Mouse (Mus musculus) limb, embryonic 15.5 days (tissue): Measurements from ENCODE around the gene Gm20388. TPM values are rescaled to one million over a fixed set of nuclear protein-coding genes. Genes with fewer than 3 reads are reported as not detected.

Experiments used
- ATAC-seq: fragments of 200-750 bp; cut with Nextera tagmentation; 2 replicates; pipeline ENCODE4 v1.8.0; 2017; ENCODE audit warnings: low read depth, moderate TSS enrichment; ENCODE audit not compliant: insufficient number of reproducible peaks, low FRiP score, low TSS enrichment
- H3K27ac ChIP-seq: fragments of 300-500 bp; sonication (generic); 2 replicates; pipeline ENCODE4 v1.5.1; 2015; ENCODE audit warnings: moderate library complexity, mild to moderate bottlenecking, inconsistent platforms
- H3K27me3 ChIP-seq: fragments of 300-500 bp; sonication (generic); 2 replicates; pipeline ENCODE4 v1.6.1; 2015; ENCODE audit warnings: inconsistent platforms
- H3K36me3 ChIP-seq: fragments of 300-500 bp; sonication (generic); 2 replicates; pipeline ENCODE4 v1.6.1; 2015; ENCODE audit warnings: inconsistent platforms
- H3K4me1 ChIP-seq: fragments of 300-500 bp; sonication (generic); 2 replicates; pipeline ENCODE4 v1.6.1; 2015; ENCODE audit warnings: inconsistent platforms
- H3K4me2 ChIP-seq: fragments of 300-500 bp; sonication (generic); 2 replicates; pipeline ENCODE4 v1.6.1; 2015; ENCODE audit warnings: mild to moderate bottlenecking, inconsistent platforms
- H3K4me3 ChIP-seq: fragments of 300-500 bp; sonication (generic); 2 replicates; pipeline ENCODE4 v1.5.1; 2015; ENCODE audit warnings: mild to moderate bottlenecking, inconsistent platforms
- H3K9ac ChIP-seq: fragments of 300-500 bp; sonication (generic); 2 replicates; pipeline ENCODE4 v1.6.1; 2015; ENCODE audit warnings: inconsistent platforms
- H3K9me3 ChIP-seq: fragments of 300-500 bp; sonication (generic); 2 replicates; pipeline ENCODE4 v1.6.1; 2016; ENCODE audit warnings: inconsistent platforms
- WGBS: fragments of 180-500 bp; shearing (Covaris S2); methylation state at CpG from one replicate; pipeline ENCODE4 v1.1.7; 2015; 5-methylcytosine and 5-hydroxymethylcytosine counted together
- polyA plus RNA-seq: library from polyadenylated mRNA; unstranded; fragments of >200 nt; fragmentation: Nextera tagmentation; extraction: Ambion mirVana; gene quantifications from 2 replicates; pipeline ENCODE4 v1.2.1, GENCODE M21; 2015

Gene Gm20388
- polyA plus RNA-seq, 1 experiment from 2014 or later, result 4.9 TPM

DNA sequence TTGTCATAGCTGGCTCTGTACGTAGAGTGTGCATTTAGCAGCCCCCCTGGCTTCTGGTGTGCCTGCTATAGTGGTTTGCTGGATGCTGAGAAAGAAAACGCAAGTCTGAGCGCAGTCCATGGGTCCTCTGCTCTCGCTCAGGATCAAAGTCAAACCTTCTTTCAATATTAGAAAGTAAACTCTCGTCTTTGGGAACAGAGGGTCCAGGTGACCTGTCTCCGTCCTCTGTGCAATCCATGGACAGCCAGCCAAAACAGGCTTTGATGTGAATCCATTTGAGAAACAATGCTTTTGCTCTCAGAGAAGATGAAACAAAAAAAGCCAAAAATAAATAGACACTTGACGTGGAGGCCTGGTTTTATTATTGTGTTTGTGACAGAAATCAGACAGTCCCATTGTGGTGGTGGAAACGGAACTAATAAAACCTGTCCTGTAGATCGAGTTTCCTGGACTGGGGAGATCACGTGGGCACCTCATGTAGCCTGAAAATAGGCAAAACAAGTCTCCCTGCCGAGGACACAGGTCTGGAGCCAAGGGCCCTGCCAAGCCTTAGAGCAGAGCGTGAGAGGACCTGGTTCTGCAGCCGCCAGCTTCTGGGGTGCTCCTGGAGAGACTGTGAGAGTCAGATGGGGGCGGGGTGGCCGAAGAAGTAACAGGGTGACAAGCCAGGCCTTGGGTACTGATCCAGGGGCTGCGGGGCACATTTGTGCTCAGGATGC is 3902.7 kb downstream of the Gm20388 start:
- Histone ChIP-seq H3K27ac (0 out of 2 replicates have a peak overlapping the region, but pooled peaks have one; percentile 30), H3K4me3 (no peak overlapping the region), H3K4me1 (peaks cover 7% of the 10 kb centered on the region; the same call in 1 of the 2 replicates), H3K4me2 (no peak overlapping the region), H3K36me3 (peaks cover 4% of the 10 kb centered on the region; the same call in 1 of the 2 replicates), H3K9ac (no peak overlapping the region), H3K27me3 (no peaks in the 10 kb centered on the region), H3K9me3 (no peaks in the 10 kb centered on the region)
- WGBS, result 52% methylated on average over 16 of the region's 16 CpGs
- ATAC-seq, result no peak

DNA sequence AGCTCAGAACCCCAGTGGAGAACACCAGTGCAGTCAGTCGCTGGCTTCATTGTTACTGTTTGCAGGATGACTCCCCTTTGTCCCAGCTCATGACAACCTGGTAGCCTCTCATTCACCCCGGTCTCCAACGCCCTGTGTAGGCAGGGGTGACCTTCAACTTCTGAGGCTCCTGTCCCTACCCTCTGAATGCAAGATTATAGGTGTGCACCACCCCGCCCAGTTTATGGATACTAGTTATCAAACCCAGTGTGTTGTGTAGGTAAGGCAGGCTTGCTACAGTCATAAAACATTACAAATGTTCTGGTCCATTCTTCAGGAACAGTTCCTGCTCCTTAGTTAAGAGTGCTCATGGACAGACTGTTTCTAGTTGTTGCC is 3903.2 kb downstream of the Gm20388 start:
- Histone ChIP-seq H3K4me3 (no peak overlapping the region), H3K27me3 (no peaks in the 10 kb centered on the region), H3K9ac (no peak overlapping the region), H3K4me2 (no peak overlapping the region), H3K27ac (0 out of 2 replicates have a peak overlapping the region, but pooled peaks have one; percentile 30), H3K36me3 (peaks cover 7% of the 10 kb centered on the region; the same call in 1 of the 2 replicates), H3K4me1 (peaks cover 7% of the 10 kb centered on the region; the same call in 1 of the 2 replicates), H3K9me3 (no peaks in the 10 kb centered on the region)
- no peak for ATAC-seq
- WGBS, result 89% methylated on average over 4 of the region's 4 CpGs

DNA sequence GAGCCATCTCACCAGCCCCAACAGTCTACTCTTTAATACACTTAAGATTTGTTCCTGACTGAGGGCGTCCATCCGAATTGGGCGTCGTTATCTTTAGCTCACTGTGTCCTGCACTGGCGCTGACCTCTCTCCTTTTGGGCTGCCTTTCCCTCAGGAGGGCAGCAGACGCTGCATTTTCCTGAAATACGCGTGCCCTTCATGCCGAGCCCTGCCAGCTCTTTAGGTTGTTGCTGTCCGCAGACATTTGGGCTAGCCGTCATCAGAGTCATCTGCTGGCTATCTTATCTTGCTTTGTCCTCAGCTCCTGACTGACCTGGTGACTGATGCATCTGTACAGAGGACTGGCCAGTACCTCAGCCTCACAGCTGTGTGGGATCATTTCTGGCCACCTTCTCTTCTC is 3904.7 kb downstream of the Gm20388 start:
- Histone ChIP-seq H3K36me3 (peaks cover 7% of the 10 kb centered on the region; the same call in 1 of the 2 replicates), H3K27me3 (no peaks in the 10 kb centered on the region), H3K9me3 (no peaks in the 10 kb centered on the region), H3K4me1 (peaks cover 7% of the 10 kb centered on the region; the same call in 1 of the 2 replicates), H3K9ac (no peak overlapping the region), H3K4me3 (no peak overlapping the region), H3K27ac (no peak overlapping the region), H3K4me2 (no peak overlapping the region)
- WGBS, result 84% methylated on average over 11 of the region's 11 CpGs
- ATAC-seq, result no peak

DNA sequence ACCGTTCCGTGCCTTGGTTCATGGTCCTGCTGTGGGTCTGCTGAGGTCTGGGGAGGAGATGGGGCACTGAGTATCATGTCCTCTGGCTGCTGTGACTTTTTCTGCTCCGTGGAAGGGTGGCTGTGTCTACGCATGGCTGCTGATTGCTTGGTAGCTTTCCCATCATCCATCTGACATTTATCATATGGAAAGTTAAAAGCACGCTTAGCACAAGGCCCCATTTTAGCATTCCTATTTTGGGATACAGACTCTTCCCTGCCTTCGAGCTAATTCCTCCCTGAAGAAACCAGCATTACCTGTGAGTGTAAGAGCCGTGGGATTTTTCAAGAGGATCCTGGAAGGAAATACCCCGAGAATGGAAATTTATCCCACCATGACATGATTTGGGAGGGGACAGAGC is 3906.3 kb downstream of the Gm20388 start:
- H3K9ac ChIP-seq, result no peak overlapping the region
- H3K4me3 ChIP-seq, result no peak overlapping the region
- no peaks in the 10 kb centered on the region for H3K9me3 ChIP-seq
- no peak for ATAC-seq
- WGBS, result 81% methylated on average over 8 of the region's 8 CpGs
- H3K27me3 ChIP-seq, result no peaks in the 10 kb centered on the region
- H3K4me2 ChIP-seq, result no peak overlapping the region
- peaks cover 10% of the 10 kb centered on the region; the same call in 1 of the 2 replicates for H3K36me3 ChIP-seq
- no peak overlapping the region for H3K27ac ChIP-seq
- H3K4me1 ChIP-seq, result peaks cover 7% of the 10 kb centered on the region; the same call in 1 of the 2 replicates

DNA sequence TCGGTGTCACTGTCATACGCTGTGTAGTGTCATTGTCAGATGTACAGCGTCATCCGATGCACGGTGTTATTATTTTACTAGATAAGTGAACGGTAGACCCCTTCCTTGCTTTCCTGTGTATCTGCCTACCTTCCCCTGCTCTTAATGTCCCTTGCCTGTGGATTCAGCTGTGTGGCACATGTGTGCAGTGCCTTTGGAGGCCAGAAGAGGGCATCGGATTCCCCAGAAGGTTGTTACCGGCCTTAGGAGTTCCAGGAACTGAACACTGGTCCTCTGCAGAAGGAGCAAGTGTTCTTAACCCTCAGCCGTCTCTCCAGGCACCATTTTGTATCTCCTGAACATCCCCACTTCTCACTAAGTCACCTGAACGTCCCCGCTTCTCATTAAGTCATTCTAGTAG is 3907.1 kb downstream of the Gm20388 start:
- WGBS, result 92% methylated on average over 11 of the region's 11 CpGs
- H3K36me3 ChIP-seq, result peaks cover 10% of the 10 kb centered on the region; the same call in 1 of the 2 replicates
- no peak overlapping the region for H3K4me2 ChIP-seq
- no peak overlapping the region for H3K4me3 ChIP-seq
- no peak for ATAC-seq
- H3K27me3 ChIP-seq, result no peaks in the 10 kb centered on the region
- no peak overlapping the region for H3K9ac ChIP-seq
- H3K27ac ChIP-seq, result no peak overlapping the region
- peaks cover 7% of the 10 kb centered on the region; the same call in 1 of the 2 replicates for H3K4me1 ChIP-seq
- H3K9me3 ChIP-seq, result no peaks in the 10 kb centered on the region

DNA sequence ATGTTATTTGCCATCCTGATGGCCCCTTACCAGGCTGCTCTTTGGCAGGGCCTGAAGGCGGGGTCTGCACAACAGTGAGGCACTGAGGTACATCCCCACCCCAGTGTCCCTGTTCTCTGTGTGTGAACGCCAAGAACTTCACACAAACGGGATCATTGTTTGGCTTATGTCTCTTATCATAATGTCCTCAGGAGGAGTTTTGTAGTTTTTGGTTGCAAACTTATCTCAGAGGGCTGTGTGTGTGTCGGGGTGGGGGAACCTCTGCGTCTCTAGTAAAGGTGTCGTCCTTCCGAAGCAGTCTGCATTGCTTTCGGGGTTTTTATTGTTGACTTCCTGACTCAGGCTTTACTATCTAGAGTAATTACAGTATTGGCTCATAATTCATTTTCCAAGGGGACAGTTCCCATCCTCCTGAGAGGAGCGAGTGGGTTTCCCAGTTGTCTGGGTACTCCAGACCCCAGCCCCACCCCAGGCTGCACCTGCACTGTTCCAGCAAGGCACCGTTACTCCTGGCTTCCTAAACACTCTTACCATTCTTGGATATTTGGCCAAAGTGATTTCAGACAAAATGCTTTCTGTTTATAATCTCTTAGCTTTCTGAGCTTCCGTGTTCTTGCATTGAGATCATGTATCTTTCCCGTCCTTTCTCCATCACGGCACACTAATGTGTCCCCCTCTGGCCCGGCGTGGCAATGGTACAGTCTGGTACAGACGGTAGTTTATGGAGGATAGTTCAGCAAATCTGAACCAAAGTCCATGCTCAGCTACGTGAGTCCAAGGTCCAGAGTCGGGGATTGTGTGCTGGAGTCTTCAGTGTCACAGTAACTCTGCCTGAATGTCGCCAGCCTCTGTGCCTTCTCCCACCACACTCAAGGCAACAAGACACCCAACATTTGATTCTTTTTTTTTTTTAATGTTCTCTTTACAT is 3909.3 kb downstream of the Gm20388 start:
- no peak overlapping the region for H3K27ac ChIP-seq
- peaks cover 26% of the 10 kb centered on the region for H3K36me3 ChIP-seq
- H3K4me1 ChIP-seq, result no peaks in the 10 kb centered on the region
- no peaks in the 10 kb centered on the region for H3K27me3 ChIP-seq
- 87% methylated on average over 19 of the region's 19 CpGs for WGBS
- no peak overlapping the region for H3K9ac ChIP-seq
- H3K9me3 ChIP-seq, result no peaks in the 10 kb centered on the region
- no peak overlapping the region for H3K4me2 ChIP-seq
- H3K4me3 ChIP-seq, result no peak overlapping the region
- no peak for ATAC-seq

GRCm38 (mm10) chr8:123820780-123821179 is 3910.1 kb downstream of the Gm20388 start:
- 89% methylated on average over 6 of the region's 6 CpGs for WGBS
- no peak overlapping the region for H3K27ac ChIP-seq
- peaks cover 32% of the 10 kb centered on the region for H3K36me3 ChIP-seq
- no peak overlapping the region for H3K9ac ChIP-seq
- no peak for ATAC-seq
- no peak overlapping the region for H3K4me2 ChIP-seq
- no peak overlapping the region for H3K4me3 ChIP-seq
- H3K4me1 ChIP-seq, result no peaks in the 10 kb centered on the region
- H3K27me3 ChIP-seq, result no peaks in the 10 kb centered on the region
- no peaks in the 10 kb centered on the region for H3K9me3 ChIP-seq

DNA sequence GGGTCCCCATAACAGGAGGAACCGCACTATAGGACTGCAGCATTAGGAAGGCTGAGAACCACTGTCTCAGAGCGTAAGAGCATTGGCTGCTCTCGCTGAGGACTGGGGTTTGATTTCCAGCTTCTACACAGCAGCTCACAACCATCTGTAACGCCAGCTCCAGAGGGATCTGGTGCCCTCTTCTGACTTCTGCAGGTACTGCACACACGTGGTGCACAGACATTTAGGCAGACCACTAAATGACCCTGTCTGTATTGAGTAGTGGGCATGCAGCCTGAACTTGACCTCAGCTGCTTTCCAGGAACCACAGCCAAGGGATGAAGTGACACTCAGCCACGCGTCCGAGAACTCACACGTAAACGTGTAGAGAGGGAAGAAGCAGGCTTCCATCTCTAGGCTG is 3912.5 kb downstream of the Gm20388 start:
- WGBS, result 97% methylated on average over 10 of the region's 10 CpGs
- H3K9me3 ChIP-seq, result no peaks in the 10 kb centered on the region
- no peaks in the 10 kb centered on the region for H3K4me1 ChIP-seq
- H3K4me2 ChIP-seq, result no peak overlapping the region
- ATAC-seq, result no peak
- no peak overlapping the region for H3K4me3 ChIP-seq
- H3K36me3 ChIP-seq, result peaks cover 46% of the 10 kb centered on the region
- H3K27ac ChIP-seq, result no peak overlapping the region
- no peaks in the 10 kb centered on the region for H3K27me3 ChIP-seq
- H3K9ac ChIP-seq, result no peak overlapping the region

DNA sequence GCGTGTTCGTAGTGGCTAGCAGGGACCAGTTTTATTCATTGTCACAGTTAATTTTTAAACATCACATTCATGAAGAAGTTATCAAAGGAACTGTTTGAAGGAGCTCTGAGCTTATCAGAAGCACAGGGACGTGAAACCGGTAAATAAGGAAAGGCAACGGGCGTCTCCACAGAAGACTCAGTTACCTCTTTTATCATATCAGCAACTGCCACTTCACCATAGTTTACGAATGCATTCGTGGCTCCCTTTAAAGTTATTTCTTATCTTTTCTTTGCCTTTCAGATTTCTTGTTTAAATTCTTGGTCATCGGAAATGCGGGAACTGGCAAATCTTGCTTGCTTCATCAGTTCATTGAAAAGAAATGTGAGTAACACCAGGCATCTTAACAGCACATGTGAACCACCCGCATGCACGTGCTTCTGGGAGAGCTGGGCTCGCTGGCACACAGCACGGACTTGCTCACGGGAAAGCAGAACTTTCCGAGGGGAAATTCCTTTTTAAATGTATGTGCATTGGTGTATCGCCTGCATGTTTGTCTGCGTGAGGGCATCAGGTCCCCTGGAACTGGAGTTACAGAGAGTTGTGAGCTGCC is 3913.0 kb downstream of the Gm20388 start:
- no peaks in the 10 kb centered on the region for H3K9me3 ChIP-seq
- no peak for ATAC-seq
- H3K36me3 ChIP-seq, result peaks cover 49% of the 10 kb centered on the region
- no peaks in the 10 kb centered on the region for H3K27me3 ChIP-seq
- H3K4me1 ChIP-seq, result no peaks in the 10 kb centered on the region
- H3K4me3 ChIP-seq, result no peak overlapping the region
- H3K4me2 ChIP-seq, result no peak overlapping the region
- no peak overlapping the region for H3K9ac ChIP-seq
- H3K27ac ChIP-seq, result no peak overlapping the region
- WGBS, result 85% methylated on average over 18 of the region's 18 CpGs

DNA sequence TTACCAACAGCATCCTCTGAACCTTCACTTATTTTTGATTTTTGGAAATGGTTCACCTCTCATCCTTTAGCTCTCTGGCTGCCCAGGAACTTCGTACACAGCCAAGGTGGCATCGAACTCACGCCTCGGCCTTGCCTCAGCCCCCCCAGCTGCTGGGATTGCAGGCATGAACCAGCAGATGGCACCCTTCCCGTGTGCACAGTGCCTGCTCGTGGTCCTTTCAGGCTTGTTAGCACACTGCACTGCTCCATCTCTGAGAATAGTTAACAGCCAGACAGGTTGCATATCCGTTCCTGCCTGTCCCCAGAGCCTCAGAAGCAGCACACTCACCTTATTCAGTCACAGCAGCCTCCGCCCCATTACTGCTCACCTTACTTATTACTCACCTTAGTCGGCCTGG is 3915.4 kb downstream of the Gm20388 start:
- no peak for ATAC-seq
- no peak overlapping the region for H3K9ac ChIP-seq
- H3K4me2 ChIP-seq, result no peak overlapping the region
- 56% methylated on average over 9 of the region's 9 CpGs for WGBS
- no peaks in the 10 kb centered on the region for H3K9me3 ChIP-seq
- no peaks in the 10 kb centered on the region for H3K27me3 ChIP-seq
- peaks cover 68% of the 10 kb centered on the region for H3K36me3 ChIP-seq
- no peak overlapping the region for H3K27ac ChIP-seq
- no peaks in the 10 kb centered on the region for H3K4me1 ChIP-seq
- no peak overlapping the region for H3K4me3 ChIP-seq

DNA sequence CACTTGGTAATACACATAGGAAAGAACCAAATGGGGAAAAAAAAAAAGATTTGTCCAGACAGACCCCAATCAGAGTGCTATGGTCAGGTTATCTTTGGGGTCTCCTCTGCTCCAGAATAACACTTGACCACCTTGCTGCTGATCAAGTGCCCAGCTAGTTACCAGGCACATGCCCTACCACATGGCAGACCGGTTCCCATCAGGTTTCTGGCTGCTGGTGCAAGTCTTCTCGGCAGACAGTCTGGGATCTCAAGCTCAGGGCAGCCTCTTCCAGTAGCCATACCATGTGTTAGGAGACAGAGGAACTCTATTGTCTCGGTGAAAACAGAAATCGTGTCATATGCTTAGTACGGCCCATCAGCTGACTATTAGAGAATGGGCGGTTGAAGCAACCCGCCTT is 3916.1 kb downstream of the Gm20388 start:
- Histone ChIP-seq H3K27me3 (no peaks in the 10 kb centered on the region), H3K27ac (no peak overlapping the region), H3K4me2 (no peak overlapping the region), H3K4me3 (no peak overlapping the region), H3K36me3 (peaks cover 75% of the 10 kb centered on the region), H3K9ac (no peak overlapping the region), H3K4me1 (no peaks in the 10 kb centered on the region), H3K9me3 (no peaks in the 10 kb centered on the region)
- 87% methylated on average over 7 of the region's 7 CpGs for WGBS
- ATAC-seq, result no peak
